Mouse (Mus musculus): ENCODE data around the gene Matn1.

Matn1 gene

GRCm38 (mm10) chr4:130984416-130985182 is 40.4 kb downstream of the Matn1 start:
- no peak for DNase-seq (ENCODE audit: low read depth, low spot score)

DNA sequence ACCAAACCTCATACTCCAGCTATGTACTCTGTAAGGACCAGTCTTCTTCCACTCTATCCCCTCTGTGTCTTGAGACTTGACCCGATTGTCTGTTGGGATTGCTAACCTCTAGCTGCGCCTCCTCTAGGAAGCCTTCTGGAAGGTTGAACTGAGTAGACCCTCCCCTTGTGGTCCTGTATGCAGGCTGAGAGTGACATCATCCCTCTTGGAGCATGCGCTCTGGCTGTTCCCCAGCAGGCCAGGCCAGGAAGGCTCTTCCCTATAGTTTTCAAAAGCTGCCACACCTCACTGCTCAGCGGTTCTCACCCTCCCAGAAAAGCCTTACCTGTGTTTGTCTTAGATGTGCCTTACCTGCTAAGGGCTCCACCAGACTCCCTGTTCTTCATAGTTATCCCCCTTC is 42.9 kb downstream of the Matn1 start:
- DNase-seq (ENCODE audit: low read depth, low spot score): no peak

DNA sequence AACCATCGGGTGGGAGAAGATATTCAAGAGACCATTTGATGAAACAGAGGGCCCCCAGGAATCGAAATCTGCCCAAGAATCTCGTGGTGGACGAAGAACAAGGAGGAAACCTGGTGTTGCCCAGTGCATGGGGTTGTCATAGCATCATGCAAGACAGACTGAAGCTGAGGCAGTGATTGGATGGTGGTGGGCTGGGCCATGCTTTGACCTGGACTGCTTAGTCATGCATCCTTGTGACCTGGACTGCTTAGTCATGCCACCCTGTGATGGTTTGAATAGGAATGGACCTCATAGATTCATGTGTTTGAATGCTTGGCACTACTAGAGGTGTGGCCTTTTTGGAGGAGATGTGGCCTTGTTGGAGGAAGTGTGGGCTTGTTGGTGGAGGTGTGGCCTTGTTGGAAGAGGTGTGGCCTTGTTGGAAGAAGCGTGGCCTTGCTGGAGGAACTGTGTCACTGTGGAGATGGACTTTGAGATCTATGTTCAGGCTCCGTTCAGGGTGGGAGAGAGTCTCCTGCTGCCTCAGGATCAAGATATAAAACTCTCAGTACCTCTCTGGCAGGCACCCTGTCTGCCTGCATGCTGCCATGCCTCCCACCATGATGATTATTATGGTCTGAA is 44.1 kb downstream of the Matn1 start:
- DNase-seq (ENCODE audit: low read depth, low spot score): peak; percentile 12

GRCm38 (mm10) chr4:130989146-130989545 is 45.0 kb downstream of the Matn1 start:
- DNase-seq (ENCODE audit: low read depth, low spot score): no peak

DNA sequence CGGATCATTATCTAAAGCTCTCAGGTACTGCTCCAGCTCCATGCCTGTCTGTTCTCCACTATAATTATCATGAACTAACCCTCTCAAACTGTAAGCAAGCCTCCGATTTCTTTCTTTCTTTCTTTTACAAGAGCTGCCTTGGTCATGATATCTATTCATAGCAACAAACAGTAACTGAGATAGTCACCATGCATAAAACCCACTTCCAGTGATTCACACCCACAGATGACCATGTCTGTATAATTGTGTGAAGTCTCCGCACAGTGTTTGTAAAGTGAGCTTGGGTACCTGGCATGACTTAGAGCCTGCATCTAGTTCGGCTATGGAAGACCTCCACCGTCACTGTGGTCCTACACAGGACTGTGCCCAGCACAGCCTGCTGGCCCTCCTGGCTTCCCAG is 46.8 kb downstream of the Matn1 start:
- DNase-seq (ENCODE audit: low read depth, low spot score): no peak

DNA sequence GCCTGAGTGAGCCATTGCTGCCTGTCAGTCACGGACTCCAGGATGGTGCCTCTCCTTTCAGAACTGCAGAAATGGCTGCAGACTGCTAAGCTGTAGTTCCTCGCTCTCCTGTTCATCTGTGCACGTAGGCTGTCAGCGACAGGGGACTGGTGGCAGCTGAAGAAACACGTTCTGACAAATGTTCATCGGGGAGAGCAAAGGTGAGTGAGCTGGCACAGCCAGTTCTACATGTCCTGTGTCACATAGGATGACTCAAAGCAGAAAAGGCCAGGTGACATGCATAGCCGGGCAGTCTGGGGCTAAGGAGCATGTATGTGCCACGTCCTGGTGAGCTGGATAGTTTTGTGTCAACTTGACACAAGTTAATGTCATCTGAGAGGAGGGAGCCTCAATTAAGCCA is 50.4 kb downstream of the Matn1 start:
- DNase-seq (ENCODE audit: low read depth, low spot score): no peak

DNA sequence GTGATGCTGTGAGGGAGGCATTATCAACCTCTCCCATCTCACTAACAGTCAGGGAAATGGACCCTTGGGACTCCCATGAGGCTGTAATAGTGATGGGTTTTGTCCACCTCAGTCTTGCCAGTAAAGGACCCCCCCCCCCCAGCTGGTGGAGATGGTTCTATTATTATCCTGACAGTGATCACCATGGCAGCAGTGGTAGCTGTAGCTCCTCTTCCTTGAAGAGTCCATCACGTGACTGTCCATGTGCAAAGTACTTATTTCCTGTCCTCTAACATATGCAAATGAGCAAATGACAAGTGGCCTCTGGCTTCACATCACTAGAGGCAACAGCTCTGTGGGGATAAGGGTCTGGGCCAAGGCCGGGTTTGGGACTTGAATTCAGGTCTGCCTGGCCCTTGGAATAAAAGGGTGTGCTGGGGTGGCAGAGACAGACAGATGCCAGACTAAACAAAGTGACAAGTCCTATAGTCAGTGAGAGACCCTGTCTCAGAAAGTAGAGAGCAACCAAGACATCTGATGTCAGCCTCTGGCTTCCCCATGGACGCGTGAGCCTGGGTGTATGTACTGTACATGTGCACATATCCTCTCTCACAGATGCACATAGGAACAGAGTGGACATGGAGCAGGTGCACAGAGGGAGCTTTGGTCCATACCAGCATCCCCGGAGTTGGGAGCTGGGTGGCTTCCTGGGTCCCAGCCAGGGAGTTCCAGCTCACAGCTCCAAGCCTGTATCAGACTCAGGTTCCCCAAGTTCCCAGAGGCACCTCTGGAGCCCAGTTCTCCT is 55.8 kb downstream of the Matn1 start:
- no peak for DNase-seq (ENCODE audit: low read depth, low spot score)

DNA sequence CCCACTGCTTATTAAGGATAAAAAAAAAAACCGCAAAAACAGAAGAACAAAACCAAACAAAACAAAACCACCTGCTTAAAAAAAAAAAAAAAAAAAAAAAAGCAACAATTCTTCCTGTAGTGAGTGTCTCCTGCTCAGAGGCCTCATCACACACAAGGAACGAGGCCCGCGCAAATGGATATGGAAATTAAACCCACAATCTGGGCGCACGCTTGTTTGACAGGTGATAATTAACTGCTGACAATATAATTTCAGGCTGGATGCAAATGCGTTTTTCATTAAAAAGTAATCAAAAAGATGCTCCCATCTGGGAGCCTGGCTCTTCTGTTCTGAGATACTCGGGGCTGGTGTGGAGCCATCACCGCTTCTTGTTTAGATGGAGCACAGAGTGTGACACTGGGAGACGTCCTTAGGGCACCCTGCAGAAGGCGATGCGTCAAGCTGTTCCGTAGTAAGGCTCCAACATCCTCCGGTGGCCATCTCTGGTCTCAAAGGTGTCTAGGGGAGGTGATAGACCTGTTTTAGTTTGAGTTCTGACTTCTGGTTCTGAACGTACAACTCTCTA is 56.5 kb downstream of the Matn1 start:
- DNase-seq (ENCODE audit: low read depth, low spot score): no peak
